Mouse (Mus musculus): ENCODE measurements around the gene Fam83c. TPM values are rescaled to one million over a fixed set of nuclear protein-coding genes. Genes with fewer than 3 reads are reported as not detected.

Fam83c gene
- total RNA-seq, 2 experiments from 2014 or later = not detected

- intact Hi-C loops (cut with DNase I) = no loop called here
- no peak for DNase-seq
These were observed 30.6 kb downstream of the Fam83c start for GRCm38 (mm10) chr2:155804053-155804452.

- DNase-seq = no peak
- intact Hi-C loops (cut with DNase I) = no loop called here
These were observed 31.9 kb downstream of the Fam83c start for GRCm38 (mm10) chr2:155802761-155803160.

- no peak for DNase-seq
- intact Hi-C loops (cut with DNase I) = no loop called here
These were observed 36.0 kb downstream of the Fam83c start for GRCm38 (mm10) chr2:155798613-155799012.

DNA sequence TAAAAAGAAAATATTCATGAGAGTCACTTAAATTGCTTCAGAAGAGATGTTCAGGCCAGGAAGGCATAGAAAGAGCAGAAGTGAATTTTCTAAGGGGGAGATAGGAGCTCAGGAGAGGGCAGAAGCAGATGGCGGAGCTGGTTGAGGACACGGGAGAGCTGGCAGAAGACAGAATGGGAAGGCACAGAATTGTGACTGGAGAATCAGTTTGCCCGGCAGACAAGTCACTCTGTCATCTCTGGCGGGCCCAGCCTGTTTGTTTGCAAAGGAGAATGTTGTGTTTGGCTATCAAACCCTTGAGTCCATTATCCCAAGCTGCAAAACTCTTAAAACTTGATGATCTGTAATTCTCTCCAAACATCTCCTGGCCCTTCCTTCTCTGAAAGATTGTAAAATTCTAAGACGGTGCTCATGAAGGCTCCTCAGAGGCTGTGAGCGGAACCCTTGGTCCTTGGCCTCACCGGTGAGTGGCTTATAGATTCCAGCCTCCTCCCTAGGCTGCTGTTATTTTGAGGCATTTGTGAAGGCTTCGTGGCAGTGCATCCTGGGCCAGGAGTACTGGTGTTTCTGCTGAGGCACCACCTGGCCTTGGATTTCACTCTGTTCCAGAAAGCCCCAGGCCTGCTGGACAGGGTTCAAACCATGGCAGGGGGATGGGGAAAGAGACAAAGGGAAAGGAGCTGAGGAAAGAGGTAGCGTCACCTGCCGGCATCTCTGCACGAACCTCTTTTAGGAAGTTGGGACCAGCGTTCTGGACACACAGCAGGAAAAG lies 39.8 kb downstream of the Fam83c start:
- no peak for DNase-seq
- intact Hi-C loops (cut with DNase I) = no loop called here

GRCm38 (mm10) chr2:155792899-155793298 lies 41.8 kb downstream of the Fam83c start:
- DNase-seq = no peak
- intact Hi-C loops (cut with DNase I) = no loop called here

GRCm38 (mm10) chr2:155787949-155788931 lies 46.4 kb downstream of the Fam83c start:
- DNase-seq = no peak
- intact Hi-C loops (cut with DNase I) = no loop called here

DNA sequence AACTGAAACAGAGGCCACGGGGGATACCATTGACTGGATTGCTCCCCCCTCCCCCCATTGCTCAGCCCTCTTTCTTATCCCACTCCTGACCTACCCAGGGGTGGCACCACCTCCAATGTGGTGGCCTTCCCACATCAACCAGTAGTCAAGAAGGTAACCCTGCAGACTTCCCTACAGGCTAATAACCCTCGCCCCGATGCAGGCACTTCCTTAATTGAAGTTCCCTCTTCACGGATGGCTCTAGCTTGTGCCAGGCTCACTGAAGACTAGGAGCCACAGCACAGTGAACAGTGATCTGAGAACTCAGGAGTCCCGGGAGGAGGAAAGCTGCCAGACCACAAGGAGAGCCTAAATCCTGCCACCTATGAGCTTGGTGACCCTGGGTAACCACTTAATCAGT lies 47.7 kb downstream of the Fam83c start:
- intact Hi-C loops (cut with DNase I) = no loop called here
- no peak for DNase-seq

GRCm38 (mm10) chr2:155784534-155784933 lies 50.1 kb downstream of the Fam83c start:
- no peak for DNase-seq
- intact Hi-C loops (cut with DNase I) = no loop called here

GRCm38 (mm10) chr2:155779506-155779905 lies 55.1 kb downstream of the Fam83c start:
- intact Hi-C loops (cut with DNase I) = no loop called here

GRCm38 (mm10) chr2:155779066-155779465 lies 55.6 kb downstream of the Fam83c start:
- no peak for DNase-seq
- intact Hi-C loops (cut with DNase I) = no loop called here

More at GRCm38 (mm10) chr2:155779506-155779905, 55.1 kb downstream of the Fam83c start:
- no peak for DNase-seq

DNA sequence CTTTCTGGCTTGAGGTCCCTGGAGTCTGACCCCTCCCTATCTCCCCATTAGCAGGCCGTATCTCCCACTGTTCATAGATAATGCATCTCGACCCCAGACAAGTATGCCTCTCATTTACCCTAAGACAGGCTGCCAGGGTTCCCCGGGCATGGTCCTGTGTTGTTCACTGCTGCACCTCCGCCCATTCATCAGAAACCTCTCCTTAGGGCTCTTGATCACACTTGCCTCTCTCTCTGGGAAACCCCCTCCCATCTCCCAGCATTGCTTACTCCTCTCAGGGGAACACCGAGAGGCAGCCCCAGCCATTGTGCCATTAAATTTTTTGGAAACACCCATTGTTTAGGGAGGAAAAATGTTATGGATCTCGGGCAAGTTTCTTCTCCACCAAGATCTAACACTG lies 56.6 kb downstream of the Fam83c start:
- no peak for DNase-seq
- intact Hi-C loops (cut with DNase I) = no loop called here

DNA sequence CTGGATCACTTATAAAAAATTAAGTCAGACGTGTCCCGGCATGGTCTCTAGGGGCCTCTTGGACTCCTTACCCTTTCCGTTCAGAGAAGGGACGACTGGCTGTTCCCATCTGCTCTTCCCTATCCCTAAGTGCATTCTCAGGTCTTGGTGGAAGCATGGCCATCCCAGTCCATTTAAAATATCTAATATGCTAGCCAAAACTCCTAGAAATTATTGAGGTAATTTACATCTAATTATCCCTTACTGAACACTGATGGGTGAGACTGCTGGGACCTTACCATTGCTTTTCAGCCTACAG lies 57.0 kb downstream of the Fam83c start:
- intact Hi-C loops (cut with DNase I) = no loop called here

More for the DNA sequence above, 57.0 kb downstream of the Fam83c start:
- no peak for DNase-seq

Other genes with a start within 250 kb of the Fam83c start
- 10 to 100 TPM; 14.1 to 17.7 TPM for gene Gss, start 242.0 kb downstream of the Fam83c start, total RNA-seq (2021)
- gene Myh7b, start 223.6 kb downstream of the Fam83c start, total RNA-seq (2021) = 10 to 100 TPM; 47.8 to 56.4 TPM
- gene Trpc4ap, start 142.5 kb downstream of the Fam83c start, total RNA-seq (2021) = 10 to 100 TPM; 83.1 to 89.9 TPM
- gene Edem2, start 105.4 kb downstream of the Fam83c start, total RNA-seq (2021) = 10 to 100 TPM; 11.1 to 12.3 TPM
- not detected for gene Gm17581, start 99.0 kb downstream of the Fam83c start, total RNA-seq (2021)
- gene Procr, start 83.7 kb downstream of the Fam83c start, total RNA-seq (2021) = 1 to 10 TPM; 4.3 to 6.8 TPM
- gene Mmp24, start 59.5 kb downstream of the Fam83c start, total RNA-seq (2021) = under 1 TPM in 1 of 2 experiments, not detected in 1; 0.07 TPM
- 10 to 100 TPM; 16.3 to 16.8 TPM for gene BC029722, start 15.4 kb downstream of the Fam83c start, total RNA-seq (2021)
- gene Eif6, start 7.9 kb downstream of the Fam83c start, total RNA-seq (2021) = 10 to 100 TPM; 77.5 to 79.5 TPM
- 100 to 1,000 TPM; 184 to 197 TPM for gene Uqcc1, start 95.5 kb upstream of the Fam83c start, total RNA-seq (2021)
- gene Gm15557, start 105.9 kb upstream of the Fam83c start, total RNA-seq (2021) = not detected
- not detected for gene Gdf5, start 110.5 kb upstream of the Fam83c start, total RNA-seq (2021)
- gene Cep250, start 121.6 kb upstream of the Fam83c start, total RNA-seq (2021) = 10 to 100 TPM in 1 of 2 experiments, 1 to 10 TPM in 1; 8.8 to 11.1 TPM
- under 1 TPM; 0.27 to 0.74 TPM for gene 6430550D23Rik, start 173.1 kb upstream of the Fam83c start, total RNA-seq (2021)
- gene Ergic3, start 173.2 kb upstream of the Fam83c start, total RNA-seq (2021) = 10 to 100 TPM; 80.4 to 94.0 TPM
- not detected for gene Fer1l4, start 218.1 kb upstream of the Fam83c start, total RNA-seq (2021)
- 1 to 10 TPM in 1 of 2 experiments, under 1 TPM in 1; 0.72 to 1.1 TPM for gene Spag4, start 230.3 kb upstream of the Fam83c start, total RNA-seq (2021)